Mouse (Mus musculus) megakaryocyte, embryonic 14.5 days (primary cell): ENCODE measurements around the gene Plxdc2.

Experiments
- FLI1 ChIP-seq: IDR thresholded peaks from 2 replicates; pipeline ENCODE4 v1.6.1; 2012; ENCODE audit warnings: low read length, inconsistent platforms, mixed read lengths
- GATA1 ChIP-seq: IDR thresholded peaks from 3 replicates; pipeline ENCODE4 v1.6.1; 2012; ENCODE audit warnings: mixed read lengths, low read length, inconsistent platforms, borderline replicate concordance

DNA sequence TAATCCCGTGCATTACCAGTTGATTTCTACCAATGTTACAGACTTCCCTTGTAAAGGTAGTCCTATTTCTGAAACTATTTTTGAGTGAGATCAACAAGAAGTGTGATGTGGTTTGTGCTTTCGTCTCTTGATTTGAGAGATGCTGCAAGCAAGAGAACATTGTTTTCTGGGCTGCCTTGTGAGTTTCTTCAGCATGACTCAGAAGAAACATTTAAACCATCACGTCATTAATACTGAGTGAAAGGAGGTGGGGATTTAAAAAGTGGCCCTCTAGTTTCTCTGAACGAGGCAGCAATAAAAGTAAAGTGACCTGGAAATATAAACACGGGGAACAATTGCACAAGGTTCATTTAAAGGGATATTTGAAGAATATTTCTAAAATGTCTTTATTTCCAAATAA is 341.1 kb downstream of the Plxdc2 start:
- TF ChIP-seq GATA1, result no peak
- no peak for TF ChIP-seq FLI1
